Mouse (Mus musculus): ENCODE measurements at regions not wholly inside any gene's neighbourhood (a gene's known extent, or its start where the extent isn't known, plus 50 kb on each side); places are given as distances from the start of the nearest gene placed in this dataset.

DNA sequence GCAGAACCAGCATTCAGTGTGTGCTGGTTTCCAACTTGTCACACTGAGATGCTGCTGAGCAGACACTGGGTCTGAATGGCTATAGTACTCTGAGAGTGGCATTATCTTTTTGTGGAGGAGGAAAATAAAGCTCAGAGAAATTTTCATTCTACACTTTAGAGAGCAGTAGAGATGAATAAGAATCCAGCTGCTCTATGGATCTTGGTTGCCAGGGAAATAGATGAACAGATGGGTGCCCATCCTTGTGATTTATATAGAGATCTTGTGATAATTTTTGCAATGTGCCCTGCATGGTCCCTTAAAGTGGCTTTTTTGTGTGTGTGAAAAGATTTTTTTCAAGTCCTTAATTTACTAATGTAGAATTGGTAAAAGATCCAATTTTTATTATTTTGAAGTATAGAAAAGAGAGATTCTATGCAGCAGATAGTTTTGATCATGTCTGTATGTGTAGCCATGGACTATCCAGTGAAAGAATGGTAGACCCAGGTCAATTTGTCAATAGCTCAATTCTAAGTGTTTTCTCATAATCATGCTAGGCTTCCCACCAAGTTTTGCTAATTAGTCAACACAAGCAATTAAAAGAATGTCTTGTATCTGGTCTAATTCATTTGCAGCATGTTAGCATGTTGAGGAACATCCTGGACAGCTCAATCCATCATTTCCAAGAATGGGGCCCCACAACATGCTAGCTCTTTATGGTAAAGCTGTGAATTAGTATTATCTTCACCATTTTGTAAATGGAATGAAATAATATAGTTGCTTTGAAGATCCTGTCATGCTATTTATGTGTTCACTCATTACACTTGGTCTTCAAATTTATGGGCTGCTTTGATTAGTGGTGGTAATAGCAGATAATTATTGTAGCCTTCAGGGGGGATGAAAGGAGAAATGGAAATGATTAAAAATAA lies 184.7 kb downstream of the Snx13 start:
- no peaks in the 10 kb centered on the region for H3K4me1 ChIP-seq (replicated peaks; ENCODE audit: control insufficient read depth, insufficient read depth, low read length)
- no peak overlapping the region for H3K27ac ChIP-seq (ENCODE audit: control insufficient read depth, insufficient read depth, low read length)
- no peaks in the 10 kb centered on the region for H3K27me3 ChIP-seq (ENCODE audit: control insufficient read depth, insufficient read depth, low read length)
- TF ChIP-seq CTCF (IDR thresholded peaks at IDR 0.05; ENCODE audit: borderline replicate concordance, control insufficient read depth, extremely low read depth, insufficient read depth, low read length, poor library complexity) = no peak
- no peak for TF ChIP-seq POLR2A (IDR thresholded peaks at IDR 0.05; ENCODE audit: control insufficient read depth, extremely low read depth, insufficient read depth, low read length, poor library complexity)
- H3K4me3 ChIP-seq (ENCODE audit: control insufficient read depth, insufficient read depth, low read length) = no peak overlapping the region
- H3K36me3 ChIP-seq (ENCODE audit: control insufficient read depth, insufficient read depth, low read length) = no peaks in the 10 kb centered on the region
- no peak for DNase-seq

DNA sequence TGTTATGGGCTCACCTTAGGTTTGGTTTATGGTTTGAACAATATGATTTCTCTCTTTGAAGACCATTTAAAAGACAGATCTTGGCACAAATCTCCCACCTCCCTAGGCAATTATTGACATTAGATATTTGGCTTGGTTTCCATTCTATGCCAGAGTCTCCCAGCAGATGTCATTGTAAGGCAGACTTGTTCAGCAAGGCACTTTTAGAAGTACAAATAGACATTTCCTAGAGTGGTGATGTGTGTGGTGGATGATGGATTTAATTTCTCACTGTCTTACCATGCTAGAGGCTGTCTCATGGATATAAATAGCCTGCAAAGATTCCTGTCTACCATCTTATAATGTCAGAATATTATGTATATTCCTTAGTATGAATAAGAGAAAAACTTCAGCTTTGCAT lies 173.4 kb downstream of the Snx13 start:
- Histone ChIP-seq H3K27me3 (ENCODE audit: control insufficient read depth, insufficient read depth, low read length) (no peaks in the 10 kb centered on the region), H3K4me3 (ENCODE audit: control insufficient read depth, insufficient read depth, low read length) (no peak overlapping the region), H3K36me3 (ENCODE audit: control insufficient read depth, insufficient read depth, low read length) (no peaks in the 10 kb centered on the region), H3K27ac (ENCODE audit: control insufficient read depth, insufficient read depth, low read length) (no peak overlapping the region), H3K4me1 (replicated peaks; ENCODE audit: control insufficient read depth, insufficient read depth, low read length) (no peaks in the 10 kb centered on the region)
- TF ChIP-seq POLR2A (IDR thresholded peaks at IDR 0.05; ENCODE audit: control insufficient read depth, extremely low read depth, insufficient read depth, low read length, poor library complexity) (no peak), CTCF (IDR thresholded peaks at IDR 0.05; ENCODE audit: borderline replicate concordance, control insufficient read depth, extremely low read depth, insufficient read depth, low read length, poor library complexity) (no peak)
- DNase-seq = no peak

DNA sequence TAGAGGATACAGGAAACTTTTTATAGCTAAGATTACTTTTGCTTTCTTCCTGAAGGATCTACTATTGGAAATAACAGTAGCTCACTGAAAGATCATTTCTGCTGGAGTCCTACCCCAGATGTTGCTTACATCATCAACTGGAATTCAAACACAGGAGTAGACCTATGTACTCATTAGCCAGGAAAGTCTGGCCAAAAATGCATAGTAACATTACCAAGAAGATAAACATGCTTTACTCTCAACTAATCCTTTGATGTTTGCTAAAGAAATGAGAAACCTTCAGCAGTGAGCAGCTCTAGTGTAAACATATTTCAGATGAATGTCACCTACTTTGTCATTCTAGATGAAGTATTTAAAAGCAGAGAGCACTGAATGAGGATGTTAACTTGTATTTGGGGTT lies 173.0 kb downstream of the Snx13 start:
- Histone ChIP-seq H3K27me3 (ENCODE audit: control insufficient read depth, insufficient read depth, low read length) (no peaks in the 10 kb centered on the region), H3K27ac (ENCODE audit: control insufficient read depth, insufficient read depth, low read length) (no peak overlapping the region), H3K36me3 (ENCODE audit: control insufficient read depth, insufficient read depth, low read length) (no peaks in the 10 kb centered on the region), H3K4me1 (replicated peaks; ENCODE audit: control insufficient read depth, insufficient read depth, low read length) (no peaks in the 10 kb centered on the region), H3K4me3 (ENCODE audit: control insufficient read depth, insufficient read depth, low read length) (no peak overlapping the region)
- TF ChIP-seq CTCF (IDR thresholded peaks at IDR 0.05; ENCODE audit: borderline replicate concordance, control insufficient read depth, extremely low read depth, insufficient read depth, low read length, poor library complexity) (no peak), POLR2A (IDR thresholded peaks at IDR 0.05; ENCODE audit: control insufficient read depth, extremely low read depth, insufficient read depth, low read length, poor library complexity) (no peak)
- DNase-seq = no peak

DNA sequence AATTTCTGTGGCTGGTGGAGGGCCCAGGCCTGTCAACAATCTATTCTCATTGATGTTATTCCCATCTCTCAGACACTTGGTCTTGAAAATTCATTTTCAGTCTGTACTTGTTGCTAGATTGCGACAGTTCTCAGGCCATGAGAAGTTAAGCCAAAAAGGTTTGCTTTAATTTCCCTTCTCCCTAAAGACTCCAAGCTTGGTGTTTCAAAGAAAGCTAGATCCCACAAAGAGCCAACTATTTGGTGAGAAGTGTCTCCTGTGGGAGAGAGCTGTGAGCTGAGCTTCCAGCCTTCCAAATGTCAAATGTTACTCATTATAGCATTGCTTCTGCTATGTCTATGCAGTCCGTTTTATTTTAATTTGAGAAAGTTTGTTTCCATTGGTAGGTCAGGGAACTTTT lies 169.7 kb downstream of the Snx13 start:
- DNase-seq = no peak
- no peaks in the 10 kb centered on the region for H3K4me1 ChIP-seq (replicated peaks; ENCODE audit: control insufficient read depth, insufficient read depth, low read length)
- TF ChIP-seq CTCF (IDR thresholded peaks at IDR 0.05; ENCODE audit: borderline replicate concordance, control insufficient read depth, extremely low read depth, insufficient read depth, low read length, poor library complexity) (no peak), POLR2A (IDR thresholded peaks at IDR 0.05; ENCODE audit: control insufficient read depth, extremely low read depth, insufficient read depth, low read length, poor library complexity) (no peak)
- 95% methylated on average over 2 of the region's 2 CpGs for WGBS
- no peak overlapping the region for H3K27ac ChIP-seq (ENCODE audit: control insufficient read depth, insufficient read depth, low read length)
- no peaks in the 10 kb centered on the region for H3K36me3 ChIP-seq (ENCODE audit: control insufficient read depth, insufficient read depth, low read length)
- H3K27me3 ChIP-seq (ENCODE audit: control insufficient read depth, insufficient read depth, low read length) = no peaks in the 10 kb centered on the region
- no peak overlapping the region for H3K4me3 ChIP-seq (ENCODE audit: control insufficient read depth, insufficient read depth, low read length)

DNA sequence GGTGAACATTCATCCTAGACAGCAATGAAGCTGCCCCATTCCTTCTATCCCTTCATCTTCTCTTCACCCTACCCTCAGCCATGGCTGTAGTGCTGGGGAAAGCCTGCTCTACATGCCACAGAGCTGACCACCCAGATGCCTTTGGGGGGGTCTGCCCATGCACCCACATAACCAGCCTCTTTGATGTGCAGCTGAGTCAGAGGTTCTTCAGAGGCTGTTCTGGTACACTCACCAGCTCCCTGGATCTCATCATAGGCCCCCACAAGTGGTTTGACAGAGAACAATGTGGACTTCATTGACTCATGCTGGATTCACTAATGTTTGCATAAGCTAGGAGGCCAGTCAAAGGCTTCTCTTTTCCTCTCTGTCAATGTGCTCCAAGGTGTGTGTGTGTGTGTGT lies 162.4 kb downstream of the Snx13 start:
- DNase-seq = no peak
- Histone ChIP-seq H3K36me3 (ENCODE audit: control insufficient read depth, insufficient read depth, low read length) (no peaks in the 10 kb centered on the region), H3K27ac (ENCODE audit: control insufficient read depth, insufficient read depth, low read length) (no peak overlapping the region), H3K27me3 (ENCODE audit: control insufficient read depth, insufficient read depth, low read length) (no peaks in the 10 kb centered on the region), H3K4me3 (ENCODE audit: control insufficient read depth, insufficient read depth, low read length) (no peak overlapping the region), H3K4me1 (replicated peaks; ENCODE audit: control insufficient read depth, insufficient read depth, low read length) (no peaks in the 10 kb centered on the region)
- TF ChIP-seq POLR2A (IDR thresholded peaks at IDR 0.05; ENCODE audit: control insufficient read depth, extremely low read depth, insufficient read depth, low read length, poor library complexity) (no peak), CTCF (IDR thresholded peaks at IDR 0.05; ENCODE audit: borderline replicate concordance, control insufficient read depth, extremely low read depth, insufficient read depth, low read length, poor library complexity) (no peak)

DNA sequence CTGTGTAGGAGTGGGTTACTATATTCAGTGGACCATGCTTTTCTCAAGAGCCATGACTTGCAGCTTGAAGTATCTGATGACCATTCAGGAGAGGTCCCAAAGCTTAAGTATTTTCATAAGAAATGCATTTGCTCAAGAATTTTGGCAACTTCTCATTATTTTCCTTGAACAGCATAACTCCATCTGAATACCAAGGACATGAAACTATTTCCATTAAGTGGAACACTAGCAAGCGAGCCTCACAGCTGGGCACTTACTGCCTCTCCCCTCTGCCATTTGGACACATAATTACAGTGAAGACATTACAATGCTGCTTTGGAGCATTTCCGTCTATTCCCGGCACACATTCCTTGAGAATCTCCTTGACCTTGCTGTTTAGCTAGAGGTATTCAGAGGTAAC lies 160.6 kb downstream of the Snx13 start:
- Histone ChIP-seq H3K27ac (ENCODE audit: control insufficient read depth, insufficient read depth, low read length) (no peak overlapping the region), H3K36me3 (ENCODE audit: control insufficient read depth, insufficient read depth, low read length) (no peaks in the 10 kb centered on the region), H3K4me1 (replicated peaks; ENCODE audit: control insufficient read depth, insufficient read depth, low read length) (no peaks in the 10 kb centered on the region), H3K27me3 (ENCODE audit: control insufficient read depth, insufficient read depth, low read length) (no peaks in the 10 kb centered on the region), H3K4me3 (ENCODE audit: control insufficient read depth, insufficient read depth, low read length) (no peak overlapping the region)
- no peak for DNase-seq
- no peak for TF ChIP-seq POLR2A (IDR thresholded peaks at IDR 0.05; ENCODE audit: control insufficient read depth, extremely low read depth, insufficient read depth, low read length, poor library complexity)
- no peak for TF ChIP-seq CTCF (IDR thresholded peaks at IDR 0.05; ENCODE audit: borderline replicate concordance, control insufficient read depth, extremely low read depth, insufficient read depth, low read length, poor library complexity)
- 94% methylated on average over 3 of the region's 3 CpGs for WGBS

DNA sequence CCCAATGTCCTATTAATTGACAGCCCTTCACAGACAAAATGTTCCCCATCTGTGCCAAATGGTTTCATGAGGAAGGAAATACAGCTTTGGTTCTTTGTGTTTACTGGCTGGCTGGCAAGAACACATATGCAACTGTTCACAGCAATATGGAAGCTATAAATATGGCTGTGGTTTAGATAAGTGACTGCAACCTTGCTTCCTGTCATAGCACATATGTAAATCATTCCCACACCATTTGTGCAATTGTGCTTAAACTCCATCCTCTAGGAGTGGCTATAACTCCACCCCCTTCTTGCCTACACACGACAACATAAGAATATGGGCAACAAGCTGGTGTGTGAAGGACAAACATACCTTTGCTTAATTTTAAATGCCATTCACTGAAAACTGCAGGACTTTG lies 156.4 kb downstream of the Snx13 start:
- Histone ChIP-seq H3K4me1 (replicated peaks; ENCODE audit: control insufficient read depth, insufficient read depth, low read length) (no peaks in the 10 kb centered on the region), H3K27me3 (ENCODE audit: control insufficient read depth, insufficient read depth, low read length) (no peaks in the 10 kb centered on the region), H3K36me3 (ENCODE audit: control insufficient read depth, insufficient read depth, low read length) (no peaks in the 10 kb centered on the region), H3K27ac (ENCODE audit: control insufficient read depth, insufficient read depth, low read length) (no peak overlapping the region), H3K4me3 (ENCODE audit: control insufficient read depth, insufficient read depth, low read length) (no peak overlapping the region)
- WGBS = 60% methylated on average over 1 of the region's 1 CpGs
- TF ChIP-seq POLR2A (IDR thresholded peaks at IDR 0.05; ENCODE audit: control insufficient read depth, extremely low read depth, insufficient read depth, low read length, poor library complexity) (no peak), CTCF (IDR thresholded peaks at IDR 0.05; ENCODE audit: borderline replicate concordance, control insufficient read depth, extremely low read depth, insufficient read depth, low read length, poor library complexity) (no peak)
- no peak for DNase-seq

Measured in thymus, adult 2 months (tissue).